ENCODE assay signal across 10 mouse cellular contexts in the genomic region with DNA sequence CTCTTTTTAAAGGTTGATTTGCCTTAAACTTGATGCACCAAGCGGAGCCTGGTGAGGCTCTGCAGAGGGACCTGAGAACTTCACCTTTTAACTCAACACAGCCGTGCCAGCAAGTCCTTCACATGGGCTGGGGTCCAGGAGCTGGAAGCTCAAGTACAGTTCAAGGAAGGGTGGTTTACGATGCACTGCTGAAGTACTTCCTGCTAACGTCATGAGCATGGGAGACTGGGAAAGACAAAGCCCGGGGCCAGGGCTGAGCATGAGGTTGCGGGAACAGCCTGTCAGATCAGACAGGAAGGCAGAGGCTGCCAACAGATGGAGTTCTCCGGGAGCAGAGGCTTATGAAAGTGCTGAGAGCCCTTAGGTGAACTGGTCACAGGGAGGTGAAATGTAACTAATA. TPM values are rescaled to one million over a fixed set of nuclear protein-coding genes. Genes with fewer than 3 reads are reported as not detected.
A peak's percentile ranks its signal among the peaks of the same experiment; 100 is the strongest.
DNase-seq lines count a peak whose midpoint lies in the region; ATAC-seq and TF ChIP-seq lines count a peak whose summit lies in the region.
"Had no signal": no experiment of that assay in that cellular context is flagged by ENCODE, and none has a peak within 500 bp of the region (broad histone marks: within the 10 kb centered on the region; RNA-seq: fewer than 3 reads in every experiment).

No protein-coding gene starts in this region.

- H3K36me3 ChIP-seq in limb, embryonic 12.5 days = no peaks in the 10 kb centered on the region
- H3K36me3 ChIP-seq: hindbrain, embryonic 15.5 days; neural tube, embryonic 12.5 days had no signal

- no peak overlapping the region for H3K9ac ChIP-seq in limb, embryonic 12.5 days (replicated peaks)
- H3K9ac ChIP-seq: hindbrain, embryonic 15.5 days; neural tube, embryonic 12.5 days had no signal

- no peaks in the 10 kb centered on the region for H3K27me3 ChIP-seq in limb, embryonic 12.5 days
- H3K27me3 ChIP-seq: hindbrain, embryonic 15.5 days; neural tube, embryonic 12.5 days had no signal

- H3K4me3 ChIP-seq in limb, embryonic 12.5 days (replicated peaks) = no peak overlapping the region
- H3K4me3 ChIP-seq: hindbrain, embryonic 15.5 days; neural tube, embryonic 12.5 days had no signal

- 16% methylated on average over 7 of the region's 7 CpGs for WGBS in limb, embryonic 12.5 days

- peaks cover 9% of the 10 kb centered on the region; the same call in 1 of the 2 replicates for H3K4me1 ChIP-seq in limb, embryonic 12.5 days (replicated peaks)
- H3K4me1 ChIP-seq: hindbrain, embryonic 15.5 days; neural tube, embryonic 12.5 days had no signal

- H3K9me3 ChIP-seq in limb, embryonic 12.5 days = 0 out of 2 replicates have a peak, but pooled peaks cover 6% of the 10 kb centered on the region
- H3K9me3 ChIP-seq: hindbrain, embryonic 15.5 days; neural tube, embryonic 12.5 days had no signal

- H3K27ac ChIP-seq in limb, embryonic 12.5 days = no peak overlapping the region
- H3K27ac ChIP-seq: hindbrain, embryonic 15.5 days; neural tube, embryonic 12.5 days had no signal

- ATAC-seq in limb, embryonic 12.5 days (ENCODE audit: insufficient number of reproducible peaks, insufficient read depth, low FRiP score, low TSS enrichment, low read depth) = peak; percentile 42; the same call in 1 of the 2 replicates

- intact Hi-C loops in heart, postnatal 10 days (cut with DNase I) = no loop called here
- intact Hi-C loops in left cerebral cortex, postnatal 36 days (cut with DNase I) = no loop called here

- peak; percentile 8 for DNase-seq in NIH3T3 (ENCODE audit: low read depth)
- peak; percentile 26 for DNase-seq in brain, embryonic 14.5 days (ENCODE audit: low read depth)
- peak; percentile 56 to 61 for DNase-seq in heart, postnatal 10 days
- DNase-seq in urinary bladder, postnatal 10 days (ENCODE audit: low spot score) = no peak
- DNase-seq in spleen, postnatal 14 days (ENCODE audit: low spot score in 2 of 2) = no peak
- DNase-seq in left cerebral cortex, postnatal 36 days (ENCODE audit: low spot score in 2 of 2) = no peak
- no peak for DNase-seq in frontal cortex, postnatal 36 days (ENCODE audit: low spot score in 2 of 2)

- no peak for TF ChIP-seq POLR2A in brain, embryonic 14.5 days (IDR thresholded peaks at IDR 0.05; ENCODE audit: borderline replicate concordance, extremely low read depth, insufficient read depth, insufficient read length, poor library complexity, severe bottlenecking)

- H3K4me2 ChIP-seq in limb, embryonic 12.5 days = no peak overlapping the region
- H3K4me2 ChIP-seq: hindbrain, embryonic 15.5 days; neural tube, embryonic 12.5 days had no signal

- no peak for TF ChIP-seq CTCF in brain, embryonic 14.5 days (IDR thresholded peaks at IDR 0.05; ENCODE audit: borderline replicate concordance, extremely low read depth, insufficient read depth, insufficient read length)

RNA-seq across cellular contexts. Expression of a gene that starts 10.9 kb away (rescaled TPM):
- 1.9 and 5.3 TPM in 2 replicates for polyA plus RNA-seq in brain, embryonic 14.5 days (2012; rRNA removed)
- 1 to 10 TPM; 5.2 to 6.8 TPM for total RNA-seq in heart, postnatal 10 days (2021)
- polyA plus RNA-seq in limb, embryonic 12.5 days (2016; fragmentation: Nextera tagmentation; extraction: Ambion mirVana) = 0.20 and 0.45 TPM in 2 replicates
- not detected for total RNA-seq in left cerebral cortex, postnatal 36 days (2021)
- polyA plus RNA-seq: neural tube, embryonic 12.5 days had no signal

RNA-seq across cellular contexts. Expression of a gene that starts 17.2 kb away (rescaled TPM):
- not detected in 2 replicates for polyA plus RNA-seq in brain, embryonic 14.5 days (2012; rRNA removed)
- total RNA-seq in heart, postnatal 10 days (2021) = under 1 TPM in 1 of 2 experiments, not detected in 1; 0.53 TPM
- polyA plus RNA-seq in limb, embryonic 12.5 days (2016; fragmentation: Nextera tagmentation; extraction: Ambion mirVana) = not detected in 2 replicates
- not detected for total RNA-seq in left cerebral cortex, postnatal 36 days (2021)
- polyA plus RNA-seq: hindbrain, embryonic 15.5 days; neural tube, embryonic 12.5 days had no signal

RNA-seq across cellular contexts. Expression of a gene that starts 33.5 kb away (rescaled TPM):
- polyA plus RNA-seq in brain, embryonic 14.5 days (2012; rRNA removed) = 97.6 and 120 TPM in 2 replicates
- 10 to 100 TPM; 73.2 to 79.9 TPM for total RNA-seq in heart, postnatal 10 days (2021)
- polyA plus RNA-seq in limb, embryonic 12.5 days (2016; fragmentation: Nextera tagmentation; extraction: Ambion mirVana) = 81.7 and 86.3 TPM in 2 replicates
- 100 to 1,000 TPM in 1 of 2 experiments, 10 to 100 TPM in 1; 89.7 to 104 TPM for total RNA-seq in left cerebral cortex, postnatal 36 days (2021)

RNA-seq across cellular contexts. Expression of a gene that starts 48.8 kb away (rescaled TPM):
- 13.4 and 13.7 TPM in 2 replicates for polyA plus RNA-seq in brain, embryonic 14.5 days (2012; rRNA removed)
- total RNA-seq in heart, postnatal 10 days (2021) = 10 to 100 TPM; 12.5 to 13.1 TPM
- polyA plus RNA-seq in limb, embryonic 12.5 days (2016; fragmentation: Nextera tagmentation; extraction: Ambion mirVana) = 36.9 and 38.8 TPM in 2 replicates
- total RNA-seq in left cerebral cortex, postnatal 36 days (2021) = 10 to 100 TPM; 11.4 to 12.7 TPM

RNA-seq across cellular contexts. Expression of a gene that starts 49.4 kb away (rescaled TPM):
- 0.43 and 0.51 TPM in 2 replicates for polyA plus RNA-seq in brain, embryonic 14.5 days (2012; rRNA removed)
- under 1 TPM; 0.22 to 0.38 TPM for total RNA-seq in heart, postnatal 10 days (2021)
- polyA plus RNA-seq in limb, embryonic 12.5 days (2016; fragmentation: Nextera tagmentation; extraction: Ambion mirVana) = 0.20 and 0.21 TPM in 2 replicates
- total RNA-seq in left cerebral cortex, postnatal 36 days (2021) = under 1 TPM; 0.29 to 0.49 TPM

Comparison
In these comparisons a context has a peak if more than half of its experiments do, and no peak if none do; other contexts are left out.
1. DNase-seq: peak in NIH3T3 (single experiment), brain, embryonic 14.5 days (single experiment) and heart, postnatal 10 days (2 of 2); none in urinary bladder, postnatal 10 days (single experiment), spleen, postnatal 14 days (0 of 2), left cerebral cortex, postnatal 36 days (0 of 2) and frontal cortex, postnatal 36 days (0 of 2).
2. RNA of a gene that starts 10.9 kb away (total RNA-seq): 5.2 to 6.8 TPM in heart, postnatal 10 days; not detected in left cerebral cortex, postnatal 36 days; every median in the first group is over 4 times any median in the second.